Mouse (Mus musculus) CH12.LX (cell line): ENCODE results near the gene Nrp2. TPM values are rescaled to one million over a fixed set of nuclear protein-coding genes. Genes with fewer than 3 reads are reported as not detected.

ENCODE experiments used
- DNase-seq: peaks from one replicate; pipeline ENCODE4 v3.0.0-alpha.2; 2013; ENCODE audit errors: extremely low read depth
- H3K27ac ChIP-seq: 2 replicates; pipeline ENCODE4 v1.5.1; 2012; ENCODE audit warnings: low read depth, mild to moderate bottlenecking, control low read depth, moderate library complexity; ENCODE audit not compliant: insufficient read depth
- H3K27me3 ChIP-seq: replicated peaks from 2 replicates; pipeline ENCODE3; 2012; ENCODE audit warnings: inconsistent platforms
- H3K36me3 ChIP-seq, 2 experiments: replicated peaks in 1 of 2; 2 replicates each; pipeline versions ENCODE3 to v1.6.1; 2012; ENCODE audit warnings: inconsistent platforms in 1 of 2, low read length in 1 of 2, mild to moderate bottlenecking in 1 of 2, mixed read lengths in 1 of 2, moderate library complexity in 1 of 2; ENCODE audit not compliant: control insufficient read depth in 1 of 2, insufficient read depth in 1 of 2
- H3K4me1 ChIP-seq, 2 experiments: 2 replicates each; pipeline ENCODE4 v1.6.1; 2012; ENCODE audit warnings: inconsistent platforms in 1 of 2, moderate library complexity in 1 of 2; ENCODE audit not compliant: insufficient read depth in 2 of 2, control insufficient read depth in 1 of 2
- H3K4me2 ChIP-seq: 2 replicates; pipeline ENCODE4 v1.6.1; 2012; ENCODE audit warnings: low read depth, mild to moderate bottlenecking, control low read depth; ENCODE audit not compliant: poor library complexity, insufficient read depth, severe bottlenecking
- H3K4me3 ChIP-seq, 3 experiments: fragments of 150-350 bp in 1 of 3; sonication (generic) in 1 of 3; replicated peaks in 1 of 3; 2 replicates each; pipeline versions ENCODE3 to v1.5.1; 2011 to 2012; ENCODE audit warnings: low read depth in 2 of 3, low read length in 2 of 3, mild to moderate bottlenecking in 2 of 3, moderate library complexity in 2 of 3, control low read depth in 1 of 3, improper control_type of control experiment in 1 of 3, inconsistent platforms in 1 of 3, mixed read lengths in 1 of 3; ENCODE audit not compliant: poor library complexity in 1 of 3
- H3K79me2 ChIP-seq: replicated peaks from 2 replicates; pipeline ENCODE4 v1.6.1; 2012; ENCODE audit warnings: mild to moderate bottlenecking, moderate library complexity; ENCODE audit not compliant: control insufficient read depth, poor library complexity, insufficient read depth, severe bottlenecking; ENCODE audit errors: extremely low read depth
- H3K9ac ChIP-seq: 2 replicates; pipeline ENCODE4 v1.6.1; 2012; ENCODE audit warnings: low read depth, mild to moderate bottlenecking, control low read depth, moderate library complexity; ENCODE audit not compliant: insufficient read depth
- H3K9me3 ChIP-seq: replicated peaks from 2 replicates; pipeline ENCODE3; 2012; ENCODE audit warnings: low read length, inconsistent platforms, mixed read lengths
- BHLHE40 ChIP-seq: IDR thresholded peaks from 2 replicates; pipeline ENCODE4 v1.6.1; 2011; ENCODE audit warnings: mild to moderate bottlenecking, low read depth, low read length, improper control_type of control experiment
- CHD2 ChIP-seq: IDR thresholded peaks from 2 replicates; pipeline ENCODE4 v1.6.1; 2011; ENCODE audit warnings: low read length, improper control_type of control experiment
- CTCF ChIP-seq, 2 experiments: IDR thresholded peaks in 1 of 2; conservative IDR thresholded peaks in 1 of 2; 2 replicates each; pipeline ENCODE4 v1.5.1; 2011 to 2012; ENCODE audit warnings: low read depth in 2 of 2, low read length in 2 of 2, improper control_type of control experiment in 1 of 2, inconsistent platforms in 1 of 2, mild to moderate bottlenecking in 1 of 2, moderate library complexity in 1 of 2
- E2F4 ChIP-seq: IDR thresholded peaks from 2 replicates; pipeline ENCODE4 v1.6.1; 2011; ENCODE audit warnings: low read depth, low read length, improper control_type of control experiment; ENCODE audit not compliant: insufficient replicate concordance
- ELF1 ChIP-seq: IDR thresholded peaks from 2 replicates; pipeline ENCODE4 v1.6.1; 2014; ENCODE audit warnings: low read depth, mild to moderate bottlenecking, inconsistent platforms, low read length, improper control_type of control experiment
- GABPA ChIP-seq: IDR thresholded peaks from 2 replicates; pipeline ENCODE4 v1.6.1; 2012; ENCODE audit warnings: low read depth, low read length, improper control_type of control experiment, inconsistent platforms; ENCODE audit not compliant: insufficient replicate concordance
- HCFC1 ChIP-seq: IDR thresholded peaks from 2 replicates; pipeline ENCODE4 v1.6.1; 2012; ENCODE audit warnings: low read depth, mild to moderate bottlenecking, inconsistent platforms, low read length, improper control_type of control experiment
- IRF4 ChIP-seq: IDR thresholded peaks from 2 replicates; pipeline ENCODE4 v1.6.1; 2014; ENCODE audit warnings: low read depth, mild to moderate bottlenecking, inconsistent platforms, low read length, improper control_type of control experiment
- JUN ChIP-seq: IDR thresholded peaks from 2 replicates; pipeline ENCODE4 v1.6.1; 2011; ENCODE audit warnings: low read depth, mild to moderate bottlenecking, low read length, improper control_type of control experiment, moderate library complexity; ENCODE audit not compliant: insufficient read depth
- KAT2A ChIP-seq: IDR thresholded peaks from 2 replicates; pipeline ENCODE4 v1.6.1; 2012; ENCODE audit warnings: low read length, improper control_type of control experiment, inconsistent platforms; ENCODE audit not compliant: insufficient replicate concordance
- MEF2A ChIP-seq: IDR thresholded peaks from 2 replicates; pipeline ENCODE4 v1.6.1; 2014; ENCODE audit warnings: low read depth, mild to moderate bottlenecking, inconsistent platforms, low read length, improper control_type of control experiment, borderline replicate concordance
- MXI1 ChIP-seq: IDR thresholded peaks from 2 replicates; pipeline ENCODE4 v1.6.1; 2011; ENCODE audit warnings: mild to moderate bottlenecking, low read depth, low read length, improper control_type of control experiment
- PAX5 ChIP-seq: IDR thresholded peaks from 2 replicates; pipeline ENCODE4 v1.6.1; 2012; ENCODE audit warnings: low read length, inconsistent platforms, mixed read lengths
- POLR2AphosphoS2 ChIP-seq: IDR thresholded peaks from 2 replicates; pipeline ENCODE4 v1.6.1; 2011; ENCODE audit warnings: low read depth, low read length, improper control_type of control experiment
- RAD21 ChIP-seq: IDR thresholded peaks from 2 replicates; pipeline ENCODE4 v1.6.1; 2011; ENCODE audit warnings: low read depth, mild to moderate bottlenecking, low read length, improper control_type of control experiment, moderate library complexity
- RCOR1 ChIP-seq: conservative IDR thresholded peaks from 2 replicates; pipeline ENCODE4 v1.6.1; 2012; ENCODE audit warnings: low read depth, mild to moderate bottlenecking, inconsistent platforms, low read length, improper control_type of control experiment
- TCF12 ChIP-seq: IDR thresholded peaks from 2 replicates; pipeline ENCODE4 v1.6.1; 2014; ENCODE audit warnings: low read depth, mild to moderate bottlenecking, inconsistent platforms, low read length, improper control_type of control experiment
- USF1 ChIP-seq: IDR thresholded peaks from 2 replicates; pipeline ENCODE4 v1.6.1; 2014; ENCODE audit warnings: low read depth, mild to moderate bottlenecking, inconsistent platforms, low read length, improper control_type of control experiment
- USF2 ChIP-seq: conservative IDR thresholded peaks from 2 replicates; pipeline ENCODE4 v1.6.1; 2011; ENCODE audit warnings: low read depth, low read length, improper control_type of control experiment
- ZNF384 ChIP-seq: IDR thresholded peaks from 2 replicates; pipeline ENCODE4 v1.6.1; 2012; ENCODE audit warnings: low read depth, low read length, improper control_type of control experiment, inconsistent platforms
- dilution Hi-C: fragments of 300-500 bp; cut with MboI; formaldehyde crosslinking; loops from 2 replicates; pipeline ENCODE4 v1.14.3; 2020; ENCODE audit warnings: low sequenced_read_pairs; ENCODE audit not compliant: extremely low pct_unique_long_range_greater_than_20kb, extremely low pct_ligation_motif_present
- in situ Hi-C: fragments of 300-500 bp; cut with MboI; formaldehyde crosslinking; loops from 3 replicates; pipeline ENCODE4 v1.14.3; 2019; ENCODE audit warnings: low sequenced_read_pairs, low pct_ligation_motif_present, low pct_unique_long_range_greater_than_20kb, mixed read lengths
- polyA plus RNA-seq: library from polyadenylated mRNA; unstranded; fragments of >175 nt; gene quantifications from 2 replicates; pipeline ENCODE4 v1.2.1, GENCODE M21; 2012; ENCODE audit warnings: low read depth; ENCODE audit not compliant: insufficient read length
- total RNA-seq, 2 experiments: library from RNA; depleted of rRNA; stranded (reverse); fragments of 300-350 nt in 1 of 2; fragments of >200 nt in 1 of 2; gene quantifications; 2 replicates each; pipeline ENCODE4 v1.2.3; 2012 to 2014

Nrp2 gene
- total and polyA plus RNA-seq, 3 experiments = 16.4 to 24.4 (median 17.3) TPM

DNA sequence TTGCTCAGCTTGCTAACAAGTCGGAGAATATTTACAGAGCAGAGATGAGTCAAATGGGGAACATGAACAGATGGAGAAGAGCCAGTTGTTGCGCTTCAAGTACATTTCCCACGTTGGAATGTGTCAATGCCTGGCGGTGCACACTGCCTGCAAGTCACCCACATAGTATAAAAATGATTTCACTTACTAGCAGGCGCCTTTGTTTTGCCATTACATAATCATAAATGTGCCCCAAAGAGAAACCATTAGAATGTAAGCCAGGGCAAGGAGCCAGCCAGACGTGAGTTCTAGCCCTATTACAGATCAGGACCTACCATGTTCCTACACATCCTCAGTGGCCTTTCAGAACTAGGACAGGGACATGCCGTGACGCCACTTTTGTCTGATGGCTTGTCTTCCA lies 15.6 kb upstream of the Nrp2 start:
- in situ Hi-C loops = no loop called here
- no peaks in the 10 kb centered on the region for H3K36me3 ChIP-seq
- TF ChIP-seq USF1 (no peak), IRF4 (no peak), PAX5 (no peak), BHLHE40 (no peak), RCOR1 (no peak), HCFC1 (no peak), USF2 (no peak), MXI1 (no peak), CHD2 (no peak), E2F4 (no peak), GABPA (no peak)
- H3K27ac ChIP-seq = no peak overlapping the region
- H3K9me3 ChIP-seq = no peaks in the 10 kb centered on the region
- H3K4me1 ChIP-seq = peaks cover 0 to 13% of the 10 kb centered on the region in 2 experiments; a peak in 2 of 4 replicates
- no peak overlapping the region for H3K9ac ChIP-seq
- no peaks in the 10 kb centered on the region for H3K27me3 ChIP-seq
- no peak overlapping the region for H3K4me3 ChIP-seq
- DNase-seq = no peak
- dilution Hi-C loops = no loop called here
- H3K79me2 ChIP-seq = no peaks in the 10 kb centered on the region
- H3K4me2 ChIP-seq = no peak overlapping the region

DNA sequence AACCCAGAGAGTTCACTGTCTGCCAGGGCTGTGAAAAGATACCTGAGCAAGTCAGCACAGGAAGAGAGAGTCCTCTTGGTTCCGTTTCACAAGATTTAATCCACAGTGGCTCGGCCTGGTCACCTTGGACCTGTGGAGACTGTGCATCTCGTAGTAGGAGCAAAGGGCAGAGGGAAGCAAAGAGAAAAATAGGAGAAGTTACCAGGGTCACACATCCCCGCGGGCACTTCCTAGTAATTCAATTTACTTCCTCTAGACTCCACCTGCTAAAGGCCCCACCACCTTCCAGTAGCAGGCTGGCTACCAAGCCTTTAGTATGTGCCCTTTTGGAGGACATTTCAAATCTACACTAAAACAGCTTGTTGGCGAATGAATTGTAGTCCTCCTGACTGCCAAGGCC lies 11.9 kb upstream of the Nrp2 start:
- no peak for DNase-seq
- Histone ChIP-seq H3K4me1 (peaks cover 0 to 17% of the 10 kb centered on the region in 2 experiments; a peak in 2 of 4 replicates), H3K9me3 (no peaks in the 10 kb centered on the region), H3K27ac (no peak overlapping the region), H3K79me2 (no peaks in the 10 kb centered on the region), H3K36me3 (no peaks in the 10 kb centered on the region), H3K9ac (no peak overlapping the region), H3K27me3 (no peaks in the 10 kb centered on the region), H3K4me3 (no peak overlapping the region), H3K4me2 (no peak overlapping the region)
- no peak for TF ChIP-seq RAD21
- no peak for TF ChIP-seq E2F4
- no peak for TF ChIP-seq USF2
- no peak for TF ChIP-seq KAT2A
- no peak for TF ChIP-seq MEF2A
- TF ChIP-seq JUN = no peak
- no peak for TF ChIP-seq ZNF384
- no peak for TF ChIP-seq TCF12
- TF ChIP-seq POLR2AphosphoS2 = no peak
- TF ChIP-seq CTCF (conservative IDR thresholded peaks at IDR 0.05 in 1 of 2, IDR thresholded peaks at IDR 0.05 in 1 of 2; ENCODE audit: low read depth in 2 of 2, low read length in 2 of 2) = no peak
- no peak for TF ChIP-seq ELF1
- dilution Hi-C loops = no loop called here
- in situ Hi-C loops = no loop called here
